Mouse (Mus musculus) frontal cortex, adult (tissue): Measurements from ENCODE around the gene Samd10.

Experiments used
- ATAC-seq: cut with Nextera tagmentation; 2 replicates; pipeline ENCODE4 v1.9.2; 2017; ENCODE audit warnings: mild to moderate bottlenecking, moderate library complexity, mixed read lengths; ENCODE audit not compliant: low TSS enrichment

The Samd10 gene

DNA sequence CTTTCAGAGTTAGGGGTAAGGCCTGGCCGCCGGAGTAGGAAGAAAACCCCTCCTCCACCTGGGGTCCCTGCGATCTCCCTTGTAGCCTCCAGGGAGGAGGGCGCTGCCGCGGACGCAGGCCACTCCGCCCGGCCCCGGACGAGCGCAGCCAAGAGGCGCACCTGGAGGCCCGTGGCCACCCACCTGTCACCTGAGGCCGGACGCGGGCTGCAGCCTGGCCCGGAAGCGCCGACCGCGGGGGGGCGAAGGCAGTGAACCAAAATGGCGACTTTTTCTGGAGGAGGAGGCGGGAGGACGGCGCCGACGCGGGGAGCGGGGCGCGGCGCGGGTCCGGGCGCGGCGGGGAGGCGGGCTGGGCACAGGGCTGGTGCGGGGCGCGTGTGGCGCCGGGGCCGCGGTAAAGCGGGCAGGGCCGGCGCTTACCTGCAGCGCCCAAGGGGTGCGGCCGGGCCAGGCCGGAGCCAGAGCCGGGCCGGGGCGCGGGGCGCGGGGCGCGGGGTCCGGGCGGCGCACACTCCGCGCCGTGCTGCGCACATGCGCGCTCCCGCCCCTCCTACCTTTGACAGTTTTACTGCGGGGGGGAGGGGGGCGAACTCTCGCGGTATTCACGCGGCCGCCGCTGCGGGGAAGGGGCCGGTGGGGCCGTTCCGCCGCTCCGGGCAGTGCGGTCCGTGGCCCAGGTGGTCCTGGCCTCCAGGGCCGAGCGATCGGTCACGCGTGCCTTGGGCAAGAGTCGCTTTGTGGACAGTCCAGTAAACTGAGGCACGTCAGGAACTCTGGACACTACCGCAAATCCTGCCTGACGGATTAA is 6.6 kb downstream of the Samd10 start, which contains the start of gene Zfp512b:
Zfp512b (minus strand) TSS at position 573 of the 811 bp plus-strand sequence.
- peak; percentile 44 for ATAC-seq

DNA sequence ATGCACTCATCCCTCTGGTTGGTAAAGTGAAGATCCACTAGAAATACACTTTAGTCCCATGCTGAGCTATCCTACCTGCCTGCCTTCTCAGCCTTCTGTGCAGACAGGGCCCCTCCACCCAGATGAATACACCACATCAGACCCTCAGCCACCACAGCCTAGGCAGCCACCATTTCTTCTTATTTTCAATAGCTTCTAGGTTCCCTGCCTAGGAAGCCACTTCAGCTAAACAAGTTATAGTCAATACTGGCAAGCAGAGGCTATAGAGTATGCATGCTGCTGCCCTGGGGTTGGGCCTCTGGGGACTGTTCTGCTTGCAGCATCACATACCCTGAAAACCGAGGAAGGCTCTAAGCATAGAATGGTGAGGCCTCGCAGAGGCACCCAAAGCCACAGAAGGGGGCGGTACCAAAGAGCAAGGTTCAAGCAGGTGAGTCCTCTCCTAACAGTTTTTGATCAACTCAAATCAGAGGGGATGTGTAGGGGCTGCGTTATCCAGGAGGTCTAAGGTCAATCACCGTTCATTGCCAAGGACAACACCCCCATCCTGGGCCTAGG is 7.4 kb downstream of the Samd10 start, which contains the start of gene Prpf6:
Prpf6 (plus strand) TSS at position 341 of the 558 bp plus-strand sequence.
- ATAC-seq, result no peak

DNA sequence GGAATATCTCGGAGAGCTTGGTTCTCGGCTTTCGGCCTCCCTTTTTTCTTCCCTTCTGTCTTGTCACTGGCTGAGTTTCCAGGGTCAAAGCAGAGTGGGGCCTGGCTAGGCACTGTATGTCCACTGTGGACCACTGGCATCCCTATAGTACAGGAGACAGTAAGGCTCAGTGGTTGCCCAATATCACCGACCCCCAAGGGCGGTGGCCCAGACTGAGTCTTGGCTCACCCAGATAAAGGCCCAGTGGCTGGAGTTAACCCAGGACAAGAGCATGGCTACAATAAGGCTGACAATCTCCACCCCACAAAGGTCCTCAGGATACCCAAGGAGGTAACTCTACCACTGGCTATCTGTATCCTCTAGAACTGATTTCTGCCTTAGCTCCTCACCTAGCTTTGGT is 8.5 kb downstream of the Samd10 start:
- no peak for ATAC-seq

DNA sequence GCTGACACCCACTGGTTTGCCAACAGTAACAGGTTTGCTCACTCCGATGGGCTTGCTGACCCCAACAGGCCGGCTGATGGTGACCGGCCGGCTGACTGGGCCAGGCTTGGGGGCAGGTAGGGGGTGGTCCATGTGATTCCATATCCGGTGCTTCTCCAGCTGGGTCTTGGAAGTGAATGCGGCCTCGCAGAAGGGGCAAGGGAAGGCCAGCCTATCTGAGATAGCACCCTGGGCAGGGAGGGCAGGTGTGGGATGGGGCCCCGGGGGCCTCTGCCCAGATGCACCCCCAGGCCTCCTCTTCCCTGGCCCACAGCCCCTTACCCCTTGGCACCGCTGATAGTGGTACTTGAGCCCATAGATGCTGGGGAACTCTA is 9.3 kb downstream of the Samd10 start:
- ATAC-seq, result no peak

DNA sequence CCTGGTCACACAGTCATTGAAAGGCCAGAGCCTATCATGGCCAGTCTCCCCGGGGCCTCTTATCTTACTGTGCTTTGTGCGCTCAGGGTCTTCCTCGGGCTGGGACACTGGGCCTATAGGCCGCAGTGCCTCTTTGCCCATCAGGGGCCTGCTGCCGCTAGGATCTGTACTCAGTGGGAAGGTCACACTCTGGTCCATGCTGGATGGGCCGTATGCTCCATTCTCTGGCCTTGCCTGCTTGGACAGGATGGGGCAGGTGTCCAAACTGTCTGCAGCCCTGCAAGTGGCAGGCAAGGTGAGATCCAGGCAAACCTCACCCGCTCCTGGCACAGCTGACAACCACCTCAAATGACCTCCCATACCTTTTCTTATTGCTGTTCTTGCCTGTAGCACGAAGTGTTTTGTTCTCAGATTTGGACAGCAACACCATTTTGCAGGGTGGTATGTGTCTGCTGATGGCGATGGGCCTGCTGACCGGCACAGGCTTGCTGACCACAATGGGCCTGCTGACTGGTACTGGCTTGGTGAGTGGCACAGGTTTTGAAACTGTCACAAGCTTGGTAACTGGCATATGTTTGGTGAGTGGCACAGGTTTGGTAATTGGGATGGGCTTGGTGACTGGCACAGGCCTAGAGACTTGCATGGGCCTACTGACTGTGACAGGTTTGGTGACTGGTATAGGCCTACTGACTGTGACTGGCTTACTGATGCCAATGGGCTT is 9.8 kb downstream of the Samd10 start:
- ATAC-seq, result no peak

DNA sequence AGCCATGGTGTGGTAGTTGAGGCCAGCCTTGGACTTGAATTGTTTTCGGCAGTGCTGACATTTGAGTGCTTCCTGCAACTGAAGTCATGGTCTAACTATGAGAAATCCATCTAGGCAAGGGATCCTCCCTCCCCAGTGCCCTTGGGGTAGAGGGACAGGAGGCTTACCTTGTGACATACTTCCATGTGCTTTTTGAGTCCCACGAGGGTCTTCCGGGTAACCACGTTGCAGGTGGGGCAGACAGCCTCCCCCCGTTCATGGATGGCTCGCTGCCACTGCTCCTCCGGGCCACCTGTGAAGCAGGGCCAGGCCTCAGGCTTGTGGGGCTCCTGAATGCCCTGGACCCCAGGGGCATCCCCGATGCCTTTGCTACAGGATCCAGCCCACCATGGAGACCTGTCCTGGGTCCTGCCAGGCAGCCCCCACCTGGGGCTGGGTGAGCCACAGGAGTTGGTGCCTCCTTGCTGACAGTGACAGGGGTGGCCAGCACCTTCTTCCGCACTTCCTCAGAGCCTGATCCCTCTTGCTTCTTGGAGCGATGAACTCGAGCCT is 10.7 kb downstream of the Samd10 start:
- no peak for ATAC-seq

DNA sequence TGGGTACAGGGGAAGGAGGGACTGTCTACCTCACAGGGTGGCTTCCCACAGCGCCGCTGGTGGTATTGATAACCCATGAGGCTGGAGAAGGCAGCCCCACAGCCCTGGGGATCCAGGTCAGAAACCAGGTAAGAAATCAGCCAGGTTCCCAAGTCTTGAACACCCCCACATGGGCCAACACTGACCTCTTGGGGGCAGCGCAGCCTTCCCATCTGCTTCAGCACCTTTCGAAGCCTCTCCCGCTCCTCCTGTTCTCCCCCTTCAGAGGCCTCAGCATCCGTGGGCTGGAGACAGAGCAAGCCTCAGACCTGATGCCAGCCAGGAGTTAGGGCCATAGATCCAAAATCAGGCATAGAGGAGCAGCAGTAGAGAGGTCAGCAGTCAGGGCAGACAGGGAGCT is 11.2 kb downstream of the Samd10 start:
- ATAC-seq, result no peak

DNA sequence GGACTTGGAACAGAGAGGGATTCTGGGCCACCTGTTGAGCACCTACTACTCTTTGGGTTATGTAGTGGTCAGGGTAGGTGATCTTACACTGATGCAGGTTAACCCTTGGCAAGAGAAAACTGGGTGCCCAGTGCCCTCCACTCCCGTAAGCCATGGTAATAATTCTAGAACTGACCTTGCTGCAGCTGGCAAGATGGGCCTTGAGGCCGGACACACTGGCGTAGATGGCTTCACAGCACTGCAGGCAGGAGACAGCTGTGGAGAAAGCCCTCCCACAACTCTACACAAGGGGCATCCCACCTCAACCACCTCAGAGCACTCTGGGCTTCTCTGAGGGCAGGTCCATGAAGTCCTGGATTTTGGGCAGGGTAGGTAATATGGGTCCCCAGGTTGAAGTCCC is 12.9 kb downstream of the Samd10 start:
- no peak for ATAC-seq

DNA sequence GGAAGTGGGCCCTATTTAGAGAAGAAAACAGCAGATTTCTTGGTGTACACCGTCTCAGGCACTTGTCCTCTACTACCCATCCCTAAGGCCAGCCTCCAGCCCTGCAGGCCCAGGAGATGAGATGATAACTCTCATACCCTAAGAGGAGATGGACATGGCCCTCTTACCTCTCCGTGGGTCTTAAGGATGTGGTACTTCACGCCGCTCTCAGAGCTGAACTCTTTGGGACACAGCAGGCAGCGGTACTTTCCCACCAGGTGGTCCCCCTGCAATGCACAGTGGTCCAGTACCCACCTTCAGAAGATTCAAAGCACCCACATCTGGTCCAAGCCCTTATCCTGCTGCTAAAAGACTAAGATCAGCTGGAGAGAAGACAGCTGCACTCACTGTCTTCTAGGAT is 13.5 kb downstream of the Samd10 start:
- ATAC-seq, result no peak

DNA sequence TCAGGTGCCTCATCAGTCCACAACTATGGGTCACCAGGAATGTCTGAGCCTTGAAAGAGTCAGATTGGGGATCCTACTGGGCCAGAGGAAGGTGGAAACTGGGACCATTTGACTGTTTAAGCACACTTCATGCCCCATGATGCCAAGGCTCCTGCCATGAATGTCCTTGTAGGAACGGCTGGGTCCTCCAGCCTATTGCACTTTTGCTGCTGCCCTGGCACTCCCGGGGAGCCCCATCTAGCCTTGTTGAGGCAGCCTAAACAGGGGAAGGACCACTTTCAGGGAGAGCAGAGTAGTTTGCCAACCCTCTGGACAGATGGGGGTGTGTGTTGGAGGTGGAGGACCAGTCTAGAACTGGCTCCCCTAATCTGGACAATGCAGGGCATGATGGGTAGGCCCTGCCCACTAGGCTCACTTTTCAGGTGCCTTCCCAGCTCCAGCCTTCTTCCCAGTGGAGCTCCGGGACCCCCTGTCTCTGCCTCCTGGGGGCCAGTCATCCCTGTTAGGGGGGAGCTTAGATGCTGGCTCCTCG is 14.5 kb downstream of the Samd10 start, which contains the start of gene Uckl1:
Uckl1 (minus strand) TSS at position 482 of the 532 bp plus-strand sequence.
- no peak for ATAC-seq

DNA sequence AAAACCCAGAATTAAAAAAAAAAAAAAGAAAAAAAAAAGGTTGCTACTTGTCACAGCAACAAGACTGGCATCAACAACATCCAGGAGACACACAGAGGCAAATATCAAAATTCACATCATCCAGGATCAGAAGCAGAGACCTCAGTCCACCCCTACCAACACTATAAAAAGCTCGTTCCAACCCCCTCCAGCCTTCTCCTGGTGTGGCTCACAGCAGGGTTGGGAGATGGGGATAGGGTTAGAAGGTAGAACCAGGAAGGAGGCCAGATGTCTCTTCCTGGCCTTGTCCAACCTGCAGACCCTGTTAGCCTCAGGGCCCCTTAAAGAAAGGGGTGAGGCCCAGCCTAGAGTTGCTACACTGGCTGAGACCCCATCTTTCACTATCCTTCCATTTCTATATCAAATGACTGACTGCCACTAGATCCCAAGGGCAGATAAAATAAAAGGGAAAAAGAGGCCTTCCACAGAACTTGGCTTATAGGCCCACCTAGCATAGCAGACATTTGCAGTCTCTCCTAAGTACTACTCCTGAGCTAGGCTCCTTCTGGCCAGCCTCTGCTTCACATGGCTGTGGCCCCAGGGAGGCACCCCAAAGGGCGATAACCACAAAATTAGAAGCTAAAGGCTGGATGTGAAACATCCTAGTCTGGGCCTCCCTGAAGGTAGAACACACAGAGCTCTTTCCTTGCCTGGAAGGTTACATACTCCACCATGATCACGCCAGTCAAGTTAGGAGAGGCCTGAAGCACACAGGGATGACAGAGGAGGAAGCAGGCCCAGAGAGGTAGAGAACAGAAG is 15.4 kb downstream of the Samd10 start:
- no peak for ATAC-seq

DNA sequence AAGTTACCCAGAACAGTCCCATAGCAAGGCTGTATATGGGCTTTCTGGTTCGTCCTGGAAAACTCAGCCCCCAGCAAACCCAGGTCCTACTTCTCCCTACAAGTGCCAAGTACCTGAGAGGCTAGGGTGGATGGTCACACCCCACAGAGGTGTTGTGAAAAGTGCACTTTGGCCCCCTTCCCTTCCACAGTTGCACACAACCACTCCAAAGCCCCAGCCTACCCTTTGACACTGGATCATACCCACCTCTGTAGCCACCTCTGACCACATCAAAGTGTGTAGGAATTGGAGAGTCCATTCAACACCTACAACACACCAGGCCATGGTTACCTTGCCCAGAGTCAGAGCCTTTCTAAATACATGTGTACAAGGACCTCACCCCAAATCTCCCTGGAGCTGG is 16.1 kb downstream of the Samd10 start:
- no peak for ATAC-seq

DNA sequence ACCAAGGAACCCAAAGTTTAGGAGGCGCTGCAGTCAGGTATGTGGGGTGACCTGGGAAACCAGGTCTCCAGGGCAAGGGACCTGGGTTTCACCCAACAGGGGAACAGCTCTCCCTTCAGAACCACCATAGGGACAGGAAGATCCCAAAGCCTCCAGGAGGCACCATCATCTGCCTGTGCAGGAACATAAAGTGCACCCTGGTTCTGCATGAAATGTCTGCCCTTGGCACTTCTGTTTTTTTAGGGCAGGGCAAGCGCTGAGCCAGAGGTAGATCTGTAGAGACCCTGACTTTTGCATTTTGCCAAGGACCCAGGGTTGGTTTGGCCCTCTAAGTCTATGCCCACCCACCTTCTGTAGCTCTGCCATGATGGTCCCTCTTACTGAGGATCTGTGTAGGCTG is 16.7 kb downstream of the Samd10 start:
- ATAC-seq, result no peak

DNA sequence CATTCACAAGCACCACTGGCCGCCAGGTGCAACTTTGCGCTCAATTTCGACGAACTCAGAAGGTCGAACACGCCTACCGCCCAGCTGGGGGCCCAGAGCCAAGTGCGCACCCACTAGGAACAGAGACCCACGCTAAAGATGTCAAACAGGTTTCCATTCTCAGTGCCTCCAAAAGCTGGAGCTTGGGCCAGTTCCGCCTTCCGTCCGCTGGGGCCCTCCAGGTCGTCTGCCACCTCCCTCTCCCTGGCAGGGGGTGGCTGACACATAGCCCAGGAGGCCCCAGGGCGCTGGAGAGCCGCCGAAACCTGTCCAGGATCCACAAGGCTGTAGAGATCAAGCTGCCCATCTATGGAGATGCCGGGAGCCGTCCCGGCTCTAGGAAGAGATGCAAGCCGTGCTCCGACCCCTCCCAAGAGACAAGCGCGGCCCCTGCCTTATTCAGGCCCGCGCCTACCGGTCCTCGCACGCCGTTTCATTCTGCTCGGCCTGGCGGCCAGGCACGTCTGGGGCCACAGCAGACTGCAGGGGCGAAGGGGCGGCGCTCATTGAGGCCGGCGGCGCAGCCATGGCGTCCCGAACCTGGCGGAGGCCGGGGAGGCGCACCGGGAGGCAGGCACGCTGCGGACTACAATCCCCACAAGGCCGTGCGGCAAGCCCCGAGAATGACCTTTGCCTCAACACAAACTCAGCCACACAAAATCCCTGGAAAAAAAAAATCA is 17.5 kb downstream of the Samd10 start:
- ATAC-seq, result peak; percentile 79

DNA sequence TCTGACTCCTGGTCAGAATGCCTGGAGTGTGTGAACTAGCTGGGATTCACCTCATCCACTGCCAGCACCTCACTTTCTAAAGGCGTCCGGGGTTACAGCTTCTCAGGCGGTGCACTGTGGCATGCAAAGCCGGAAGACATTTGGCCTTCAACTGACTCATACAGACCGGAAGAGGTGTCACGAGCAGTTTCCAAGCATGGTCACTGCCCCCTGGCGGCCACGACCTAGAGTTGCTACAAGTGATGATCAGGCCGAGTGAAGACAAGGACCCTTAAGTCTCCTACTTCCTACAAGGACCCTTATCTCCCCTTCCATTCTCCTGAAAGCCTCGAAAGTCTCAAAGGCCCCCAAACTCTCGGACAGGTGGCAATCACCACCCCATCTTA is 18.0 kb downstream of the Samd10 start:
- ATAC-seq, result peak; percentile 62

DNA sequence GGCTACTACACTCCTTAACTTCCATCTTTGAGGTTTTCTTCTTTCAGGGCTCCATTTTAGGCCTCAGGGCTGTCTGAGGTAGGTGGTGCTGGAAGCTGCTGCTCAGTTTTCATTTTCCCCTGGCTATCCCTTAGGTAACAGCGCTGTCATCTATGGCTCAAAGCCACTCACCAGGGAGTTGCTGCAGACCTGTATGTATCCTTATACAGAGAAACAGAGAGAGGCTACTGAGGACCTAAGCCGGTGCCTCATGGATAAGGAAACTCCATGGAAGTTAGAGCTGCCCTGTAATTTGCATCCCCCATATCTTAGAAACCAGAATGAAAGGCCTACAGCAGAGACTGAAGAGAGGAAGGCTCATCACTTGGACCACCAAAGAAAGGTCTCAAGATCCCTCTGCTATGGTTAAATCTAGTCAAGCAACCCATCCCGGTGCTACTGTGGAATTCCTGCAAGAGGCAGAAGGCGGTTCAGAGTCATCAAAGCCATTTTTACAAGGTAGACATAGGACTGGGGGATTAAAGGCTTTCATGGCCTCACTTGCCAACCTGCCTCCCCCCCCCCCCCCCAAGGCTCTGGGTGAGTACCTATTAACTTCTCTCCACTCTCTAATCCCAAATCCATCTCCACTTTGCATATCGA is 18.8 kb downstream of the Samd10 start:
- no peak for ATAC-seq

DNA sequence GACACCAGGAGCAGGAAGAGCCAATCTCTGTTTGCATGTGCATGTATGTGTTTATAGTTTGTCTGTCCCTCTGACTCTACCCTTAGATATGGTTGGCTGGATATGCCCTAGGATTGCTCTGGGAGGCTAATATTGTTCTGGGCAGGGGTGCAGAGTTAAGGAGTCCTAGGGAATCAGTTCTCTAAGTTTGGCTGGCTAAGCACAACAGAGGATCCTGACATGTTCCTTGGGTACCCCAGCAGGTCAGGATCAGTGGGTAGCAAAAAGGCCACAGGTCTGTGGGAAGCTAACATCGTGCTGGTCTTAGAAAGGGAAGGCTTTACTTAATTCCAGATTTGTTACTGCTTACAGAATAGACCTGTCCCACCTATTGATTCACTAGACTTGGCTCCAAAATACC is 19.3 kb downstream of the Samd10 start:
- no peak for ATAC-seq

DNA sequence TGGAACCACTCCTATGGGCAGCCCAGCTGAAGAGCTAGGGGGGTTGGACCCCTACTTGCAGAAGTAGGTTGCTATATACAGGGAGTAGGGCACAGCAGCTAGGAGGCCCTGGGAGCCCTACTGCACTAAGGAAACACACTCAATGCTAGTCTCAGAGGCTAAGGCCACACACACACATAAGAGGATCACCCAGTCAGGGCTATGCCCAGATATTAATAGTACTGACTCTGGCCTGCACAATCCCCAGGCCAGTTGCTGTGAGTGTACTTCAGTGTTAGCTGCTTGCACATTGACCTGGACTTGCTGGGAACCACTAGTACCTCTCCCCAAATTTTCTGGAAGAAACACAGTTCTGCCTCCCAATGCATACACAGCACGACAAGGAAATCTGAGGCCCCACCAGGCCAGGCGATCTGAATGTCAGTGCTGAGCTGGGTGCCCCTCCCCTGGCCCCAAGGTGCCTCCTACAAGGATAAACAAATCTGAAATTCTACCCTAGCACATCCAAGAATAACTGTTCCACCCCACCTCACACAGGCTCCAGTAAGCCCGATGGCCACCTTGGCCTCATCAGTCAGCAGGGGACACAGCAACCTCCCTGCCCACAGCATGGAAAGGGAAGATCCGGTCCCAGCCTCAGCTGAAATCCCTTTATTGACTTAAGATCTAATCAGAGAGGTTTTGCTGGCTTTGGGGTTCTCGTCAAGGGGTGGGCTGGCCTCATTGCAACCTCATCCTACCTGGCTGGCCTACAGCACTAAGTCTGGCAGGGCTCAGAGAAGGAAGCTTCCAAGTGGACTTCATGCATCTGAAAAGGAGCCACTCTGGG is 20.0 kb downstream of the Samd10 start:
- ATAC-seq, result no peak

DNA sequence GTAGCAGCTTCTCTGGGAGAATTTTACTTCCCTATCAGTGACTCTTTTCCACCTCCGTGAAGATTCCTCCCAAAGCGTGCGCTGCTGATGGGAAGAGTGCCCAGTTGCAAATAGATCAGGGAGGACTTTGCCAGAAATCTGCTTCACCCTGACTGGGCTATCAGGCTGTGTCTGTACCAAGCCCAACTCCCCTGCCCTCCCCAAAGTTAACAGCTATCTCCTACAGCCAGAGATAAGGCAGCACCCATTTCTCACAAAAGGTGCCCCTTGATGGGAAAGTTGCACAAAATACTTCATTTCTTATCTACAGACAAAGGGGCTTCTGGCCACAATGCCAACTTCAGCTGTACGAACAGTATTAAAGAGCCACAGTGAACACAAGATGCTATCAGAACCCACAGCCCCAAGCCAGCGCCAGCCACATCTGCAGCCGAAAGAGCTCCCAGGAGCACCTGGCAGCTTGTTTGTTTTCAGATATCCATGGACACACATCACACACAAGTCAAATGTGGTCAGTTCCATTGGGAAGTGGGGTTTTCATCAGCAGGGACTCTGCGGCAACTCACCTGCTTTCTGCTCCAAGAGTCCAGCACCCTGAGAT is 20.9 kb downstream of the Samd10 start:
- ATAC-seq, result no peak
